Mouse (Mus musculus) erythroblast, embryonic 14.5 days (primary cell): ENCODE results near the gene C130074G19Rik. TPM values are rescaled to one million over a fixed set of nuclear protein-coding genes. Genes with fewer than 3 reads are reported as not detected.

Experiments
- H3K27me3 ChIP-seq: 2 replicates; pipeline ENCODE4 v1.6.1; 2012; ENCODE audit warnings: inconsistent platforms; ENCODE audit not compliant: control insufficient read depth
- H3K36me3 ChIP-seq: 2 replicates; pipeline ENCODE4 v1.6.1; 2012; ENCODE audit warnings: mild to moderate bottlenecking, inconsistent platforms; ENCODE audit not compliant: control insufficient read depth
- H3K4me1 ChIP-seq: 2 replicates; pipeline ENCODE4 v1.6.1; 2012; ENCODE audit warnings: inconsistent platforms; ENCODE audit not compliant: control insufficient read depth
- H3K4me3 ChIP-seq: replicated peaks from 2 replicates; pipeline ENCODE3; 2012; ENCODE audit warnings: moderate library complexity, mild to moderate bottlenecking, inconsistent platforms
- H3K9me3 ChIP-seq: 2 replicates; pipeline ENCODE4 v1.6.1; 2012; ENCODE audit warnings: low read length, inconsistent platforms, mixed read lengths; ENCODE audit not compliant: control insufficient read depth
- GATA1 ChIP-seq: IDR thresholded peaks from 2 replicates; pipeline ENCODE4 v1.6.1; 2012; ENCODE audit warnings: low read length, inconsistent platforms, mixed read lengths
- TAL1 ChIP-seq: IDR thresholded peaks from 3 replicates; pipeline ENCODE4 v1.6.1; 2012; ENCODE audit warnings: low read length, inconsistent platforms, mixed read lengths
- polyA plus RNA-seq: library from polyadenylated mRNA; stranded (reverse); fragments of >175 nt; gene quantifications from 2 replicates; pipeline ENCODE4 v1.2.3, GENCODE M21; 2012

The C130074G19Rik gene
- polyA plus RNA-seq, 1 experiment: 0.05 TPM

GRCm38 (mm10) chr1:184908558-184908957 is 25.5 kb upstream of the C130074G19Rik start:
- TF ChIP-seq TAL1: no peak
- no peak for TF ChIP-seq GATA1
- Histone ChIP-seq H3K27me3 (no peaks in the 10 kb centered on the region), H3K4me1 (no peaks in the 10 kb centered on the region), H3K9me3 (no peaks in the 10 kb centered on the region), H3K36me3 (no peaks in the 10 kb centered on the region), H3K4me3 (no peak overlapping the region)

- TF ChIP-seq TAL1: no peak
- no peak for TF ChIP-seq GATA1
- H3K9me3 ChIP-seq: no peaks in the 10 kb centered on the region
- H3K27me3 ChIP-seq: peaks cover 2% of the 10 kb centered on the region; the same call in 1 of the 2 replicates
- no peaks in the 10 kb centered on the region for H3K4me1 ChIP-seq
- no peak overlapping the region for H3K4me3 ChIP-seq
- no peaks in the 10 kb centered on the region for H3K36me3 ChIP-seq
Observed at GRCm38 (mm10) chr1:184905904-184906745, 23.1 kb upstream of the C130074G19Rik start.

GRCm38 (mm10) chr1:184905371-184905770 is 22.4 kb upstream of the C130074G19Rik start:
- Histone ChIP-seq H3K27me3 (peaks cover 2% of the 10 kb centered on the region; the same call in 1 of the 2 replicates), H3K4me3 (no peak overlapping the region), H3K4me1 (no peaks in the 10 kb centered on the region), H3K9me3 (no peaks in the 10 kb centered on the region), H3K36me3 (no peaks in the 10 kb centered on the region)
- TF ChIP-seq TAL1 (no peak), GATA1 (no peak)

- Histone ChIP-seq H3K4me3 (no peak overlapping the region), H3K36me3 (no peaks in the 10 kb centered on the region)
- TF ChIP-seq GATA1: no peak
- no peak for TF ChIP-seq TAL1
Observed at GRCm38 (mm10) chr1:184903697-184904096, 20.7 kb upstream of the C130074G19Rik start.

GRCm38 (mm10) chr1:184902886-184903285 is 19.9 kb upstream of the C130074G19Rik start:
- Histone ChIP-seq H3K4me1 (no peaks in the 10 kb centered on the region), H3K27me3 (peaks cover 2% of the 10 kb centered on the region; the same call in 1 of the 2 replicates), H3K9me3 (no peaks in the 10 kb centered on the region), H3K4me3 (no peak overlapping the region), H3K36me3 (no peaks in the 10 kb centered on the region)
- no peak for TF ChIP-seq GATA1
- TF ChIP-seq TAL1: no peak

More at GRCm38 (mm10) chr1:184903697-184904096, 20.7 kb upstream of the C130074G19Rik start:
- H3K4me1 ChIP-seq: no peaks in the 10 kb centered on the region
- H3K9me3 ChIP-seq: no peaks in the 10 kb centered on the region
- peaks cover 2% of the 10 kb centered on the region; the same call in 1 of the 2 replicates for H3K27me3 ChIP-seq

- Histone ChIP-seq H3K36me3 (no peaks in the 10 kb centered on the region), H3K9me3 (no peaks in the 10 kb centered on the region), H3K4me3 (no peak overlapping the region), H3K27me3 (no peaks in the 10 kb centered on the region), H3K4me1 (no peaks in the 10 kb centered on the region)
- TF ChIP-seq TAL1 (no peak), GATA1 (no peak)
Observed at GRCm38 (mm10) chr1:184897350-184897749, 14.3 kb upstream of the C130074G19Rik start.

- no peak overlapping the region for H3K4me3 ChIP-seq
- H3K4me1 ChIP-seq: no peaks in the 10 kb centered on the region
- no peaks in the 10 kb centered on the region for H3K27me3 ChIP-seq
- H3K9me3 ChIP-seq: no peaks in the 10 kb centered on the region
- TF ChIP-seq GATA1: no peak
- H3K36me3 ChIP-seq: no peaks in the 10 kb centered on the region
Observed at GRCm38 (mm10) chr1:184891998-184892397, 9.0 kb upstream of the C130074G19Rik start.

GRCm38 (mm10) chr1:184889454-184889853 is 6.4 kb upstream of the C130074G19Rik start:
- Histone ChIP-seq H3K36me3 (no peaks in the 10 kb centered on the region), H3K9me3 (no peaks in the 10 kb centered on the region), H3K4me1 (no peaks in the 10 kb centered on the region), H3K4me3 (no peak overlapping the region), H3K27me3 (no peaks in the 10 kb centered on the region)
- TF ChIP-seq TAL1 (no peak), GATA1 (no peak)

GRCm38 (mm10) chr1:184886160-184886559 is 3.1 kb upstream of the C130074G19Rik start:
- H3K9me3 ChIP-seq: no peaks in the 10 kb centered on the region
- H3K4me1 ChIP-seq: no peaks in the 10 kb centered on the region
- TF ChIP-seq GATA1 (no peak), TAL1 (no peak)
- no peak overlapping the region for H3K4me3 ChIP-seq
- H3K27me3 ChIP-seq: peaks cover 31% of the 10 kb centered on the region
- no peaks in the 10 kb centered on the region for H3K36me3 ChIP-seq
